Mouse (Mus musculus) hindbrain, embryonic 16.5 days (tissue): Measurements from ENCODE around the gene Tmed1. TPM values are rescaled to one million over a fixed set of nuclear protein-coding genes. Genes with fewer than 3 reads are reported as not detected.

Experiments used
- ATAC-seq: fragments of 200-750 bp; cut with Nextera tagmentation; 2 replicates; pipeline ENCODE4 v1.8.0; 2017; ENCODE audit warnings: moderate TSS enrichment, moderate library complexity
- H3K27ac ChIP-seq: fragments of 300-500 bp; sonication (generic); 2 replicates; pipeline ENCODE4 v1.5.1; 2014; ENCODE audit warnings: low read depth, mild to moderate bottlenecking, control low read depth, low read length, moderate library complexity
- H3K27me3 ChIP-seq: fragments of 300-500 bp; sonication (generic); replicated peaks from 2 replicates; pipeline ENCODE4 v1.6.1; 2014; ENCODE audit warnings: low read length; ENCODE audit not compliant: control insufficient read depth, insufficient read depth
- H3K36me3 ChIP-seq: fragments of 300-500 bp; sonication (generic); 2 replicates; pipeline ENCODE4 v1.6.1; 2014; ENCODE audit warnings: mild to moderate bottlenecking, low read length, moderate library complexity, mixed read lengths; ENCODE audit not compliant: control insufficient read depth, insufficient read depth
- H3K4me1 ChIP-seq: fragments of 300-500 bp; sonication (generic); 2 replicates; pipeline ENCODE4 v1.6.1; 2014; ENCODE audit warnings: low read depth, low read length; ENCODE audit not compliant: control insufficient read depth, insufficient read depth
- H3K4me2 ChIP-seq: fragments of 300-500 bp; sonication (generic); 2 replicates; pipeline ENCODE4 v1.6.1; 2014; ENCODE audit warnings: mild to moderate bottlenecking, low read length, control low read depth, moderate library complexity
- H3K4me3 ChIP-seq: fragments of 300-500 bp; sonication (generic); 2 replicates; pipeline ENCODE4 v1.5.1; 2014; ENCODE audit warnings: mild to moderate bottlenecking, low read length, control low read depth, moderate library complexity
- H3K9ac ChIP-seq: fragments of 300-500 bp; sonication (generic); 2 replicates; pipeline ENCODE4 v1.6.1; 2014; ENCODE audit warnings: low read depth, mild to moderate bottlenecking, control low read depth, low read length, moderate library complexity
- H3K9me3 ChIP-seq: fragments of 300-500 bp; sonication (generic); 2 replicates; pipeline ENCODE4 v1.6.1; 2014; ENCODE audit warnings: mild to moderate bottlenecking, low read length, moderate library complexity; ENCODE audit not compliant: control insufficient read depth
- whole genome bisulfite sequencing: fragments of 180-500 bp; shearing (Covaris S2); extraction: QIAGEN DNeasy Blood & Tissue Kit; methylation state at CpG from one replicate; pipeline ENCODE4 v1.1.7; 2014; 5-methylcytosine and 5-hydroxymethylcytosine counted together
- microRNA-seq: library from miRNA; unstranded; fragments of <30 nt; microRNA quantifications from one replicate; pipeline ENCODE4, GENCODE M21; 2017
- polyA plus RNA-seq: library from polyadenylated mRNA; unstranded; fragments of >200 nt; fragmentation: Nextera tagmentation; extraction: Ambion mirVana; gene quantifications from 2 replicates; pipeline ENCODE4 v1.2.1, GENCODE M21; 2015

Gene Tmed1
- polyA plus RNA-seq, 1 experiment from 2014 or later: 64.3 TPM

DNA sequence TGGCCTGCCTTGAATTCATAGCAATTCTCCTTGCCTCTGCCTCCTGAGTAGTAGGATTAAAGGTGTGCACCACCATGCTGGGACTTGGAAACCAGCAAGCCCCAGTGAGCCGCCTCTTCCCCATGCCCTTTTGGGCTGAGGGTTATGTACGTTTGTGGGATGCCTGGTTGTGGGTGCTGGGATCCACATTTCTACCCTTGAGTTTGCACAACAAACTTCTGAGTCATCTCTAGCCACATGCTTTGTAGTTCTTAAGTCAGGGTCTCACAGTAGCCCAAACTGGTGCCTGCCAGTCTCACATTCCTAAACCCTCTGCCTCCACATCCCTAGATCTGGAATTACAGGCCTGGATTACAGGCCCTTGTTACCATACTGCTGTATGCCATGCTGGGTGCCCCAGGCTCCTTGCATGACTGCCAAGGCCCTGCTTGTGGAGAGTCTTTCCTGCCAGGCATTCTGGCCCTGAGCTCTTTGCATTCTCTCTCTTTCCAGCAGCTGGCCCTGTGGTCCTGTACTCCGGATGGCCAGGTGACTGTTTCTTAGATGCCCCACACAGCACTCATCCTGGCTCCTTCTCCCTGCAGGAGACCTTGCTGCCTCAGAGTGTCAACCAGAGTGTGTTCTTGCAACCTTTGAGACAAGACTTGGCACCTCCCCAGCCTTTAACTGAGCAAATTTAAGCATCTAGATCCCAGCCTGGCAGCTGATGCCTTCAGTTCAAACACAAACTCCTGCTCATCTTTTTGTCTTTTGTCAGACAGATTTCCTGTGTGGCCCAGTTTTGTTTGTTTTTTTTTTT is 46.1 kb downstream of the Tmed1 start:
- Histone ChIP-seq H3K4me2 (no peak overlapping the region), H3K4me3 (no peak overlapping the region), H3K9ac (no peak overlapping the region), H3K27me3 (no peaks in the 10 kb centered on the region), H3K9me3 (no peaks in the 10 kb centered on the region), H3K36me3 (peaks cover 14% of the 10 kb centered on the region), H3K4me1 (peaks cover 2% of the 10 kb centered on the region; the same call in 1 of the 2 replicates), H3K27ac (no peak overlapping the region)
- 89% methylated on average over 3 of the region's 3 CpGs for WGBS
- ATAC-seq: no peak

DNA sequence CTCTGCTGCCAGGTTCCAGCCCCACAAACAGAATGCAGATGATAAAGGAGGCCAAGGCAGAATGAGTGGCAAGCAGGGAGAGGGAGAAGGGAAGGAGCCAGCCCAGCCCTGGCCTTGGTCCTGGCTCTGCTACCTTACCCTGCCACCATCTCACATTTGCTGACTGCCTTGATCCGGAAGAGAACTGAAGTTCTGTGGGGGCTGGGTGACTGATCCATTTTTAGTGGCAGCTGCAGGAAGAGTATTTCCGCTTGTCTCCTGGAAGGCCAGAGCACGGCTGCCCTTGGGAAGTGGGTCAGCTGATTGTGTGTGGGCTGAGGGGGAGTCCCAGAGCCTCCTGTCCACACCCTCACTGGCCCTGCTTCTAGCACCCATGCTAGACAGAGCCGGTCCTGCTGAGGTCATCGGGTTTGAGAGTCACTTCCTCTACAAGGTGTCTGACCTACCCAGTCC is 46.9 kb downstream of the Tmed1 start:
- no peak overlapping the region for H3K4me3 ChIP-seq
- WGBS: 71% methylated on average over 5 of the region's 5 CpGs
- ATAC-seq: peak; percentile 48; the same call in 1 of the 2 replicates
- peaks cover 9% of the 10 kb centered on the region; the same call in 1 of the 2 replicates for H3K36me3 ChIP-seq
- no peaks in the 10 kb centered on the region for H3K9me3 ChIP-seq
- no peak overlapping the region for H3K4me2 ChIP-seq
- peaks cover 2% of the 10 kb centered on the region; the same call in 1 of the 2 replicates for H3K4me1 ChIP-seq
- H3K9ac ChIP-seq: no peak overlapping the region
- no peak overlapping the region; the same call in 1 of the 2 replicates for H3K27ac ChIP-seq
- H3K27me3 ChIP-seq: no peaks in the 10 kb centered on the region

DNA sequence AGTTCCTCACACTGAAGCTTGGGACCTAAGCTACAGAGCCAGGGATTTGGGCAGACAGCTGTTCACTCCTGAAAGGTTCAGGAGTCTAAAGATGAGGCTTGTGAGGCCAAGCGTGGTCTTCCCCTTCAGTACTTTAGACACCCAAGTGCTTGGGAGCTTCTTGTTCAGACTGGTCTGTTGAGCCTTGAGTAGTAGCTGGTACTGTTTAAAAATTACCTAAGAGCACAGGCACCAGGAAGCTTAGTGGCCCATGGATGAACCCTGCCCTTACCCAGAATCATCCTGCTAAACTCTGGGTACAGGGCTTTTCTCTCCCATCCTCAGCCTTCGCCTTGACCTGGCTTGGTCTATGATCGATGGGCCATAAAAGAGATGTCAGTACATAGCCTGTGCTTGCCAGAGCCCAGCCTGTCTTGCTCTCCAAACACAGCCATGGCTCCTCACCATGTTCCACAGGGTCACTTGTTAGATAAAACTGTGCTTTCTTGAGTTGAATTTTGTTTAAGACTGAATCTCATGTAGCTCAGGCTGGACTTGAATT is 49.6 kb downstream of the Tmed1 start:
- Histone ChIP-seq H3K4me3 (no peak overlapping the region), H3K9ac (no peak overlapping the region), H3K4me1 (peaks cover 2% of the 10 kb centered on the region; the same call in 1 of the 2 replicates), H3K36me3 (no peaks in the 10 kb centered on the region), H3K27me3 (no peaks in the 10 kb centered on the region), H3K4me2 (no peak overlapping the region), H3K27ac (no peak overlapping the region), H3K9me3 (no peaks in the 10 kb centered on the region)
- no peak for ATAC-seq
- WGBS: 97% methylated on average over 3 of the region's 3 CpGs

DNA sequence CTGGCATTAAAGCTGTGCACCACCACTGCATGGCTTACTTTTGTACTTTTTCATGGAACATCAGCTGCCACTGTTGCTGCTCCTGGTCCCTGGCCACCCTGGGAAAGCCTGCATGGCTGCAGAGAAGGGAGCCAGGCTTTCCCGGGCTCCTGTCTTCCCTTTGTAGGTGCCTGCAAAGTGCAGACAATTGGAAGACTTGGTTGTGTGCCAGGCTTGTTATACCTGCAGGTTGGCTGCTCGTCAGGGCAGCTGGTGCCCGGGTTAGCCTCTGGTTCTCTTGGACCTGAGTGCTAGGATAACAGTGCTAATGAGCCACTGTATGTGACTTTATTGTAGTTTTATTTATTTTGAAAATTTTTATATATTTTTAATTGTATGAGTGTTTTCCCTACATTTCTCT is 51.2 kb downstream of the Tmed1 start:
- H3K4me1 ChIP-seq: peaks cover 2% of the 10 kb centered on the region; the same call in 1 of the 2 replicates
- no peak overlapping the region for H3K27ac ChIP-seq
- ATAC-seq: no peak
- H3K4me3 ChIP-seq: no peak overlapping the region
- no peak overlapping the region for H3K9ac ChIP-seq
- 79% methylated on average over 3 of the region's 3 CpGs for WGBS
- no peaks in the 10 kb centered on the region for H3K9me3 ChIP-seq
- no peak overlapping the region for H3K4me2 ChIP-seq
- no peaks in the 10 kb centered on the region for H3K36me3 ChIP-seq
- no peaks in the 10 kb centered on the region for H3K27me3 ChIP-seq

Small RNA genes within 50 kb of the gene (microRNA-seq; reads per million reads assigned to microRNA genes)
- not detected for gene Mir199a-1

Other genes with a start within 250 kb of the Tmed1 start
- 52.6 and 52.8 TPM in 2 replicates for gene Atg4d, start 245.0 kb downstream of the Tmed1 start, polyA plus RNA-seq
- 14.5 and 16.8 TPM in 2 replicates for gene Kri1, start 222.3 kb downstream of the Tmed1 start, polyA plus RNA-seq
- 121 and 138 TPM in 2 replicates for gene Cdkn2d, start 218.8 kb downstream of the Tmed1 start, polyA plus RNA-seq
- 2.8 and 2.9 TPM in 2 replicates for gene Ap1m2, start 197.9 kb downstream of the Tmed1 start, polyA plus RNA-seq
- gene Slc44a2, start 189.6 kb downstream of the Tmed1 start, polyA plus RNA-seq: 63.9 and 78.0 TPM in 2 replicates
- 186 and 210 TPM in 2 replicates for gene Ilf3, start 142.4 kb downstream of the Tmed1 start, polyA plus RNA-seq
- 50.3 and 53.7 TPM in 2 replicates for gene Qtrt1, start 98.4 kb downstream of the Tmed1 start, polyA plus RNA-seq
- gene Dnm2, start 85.3 kb downstream of the Tmed1 start, polyA plus RNA-seq: 61.9 and 69.2 TPM in 2 replicates
- 1.6 and 2.5 TPM in 2 replicates for gene AB124611, start 15.9 kb upstream of the Tmed1 start, polyA plus RNA-seq
- 15.8 and 25.4 TPM in 2 replicates for gene Carm1, start 36.6 kb upstream of the Tmed1 start, polyA plus RNA-seq
- 51.8 and 53.4 TPM in 2 replicates for gene Timm29, start 82.5 kb upstream of the Tmed1 start, polyA plus RNA-seq
- gene Yipf2, start 82.6 kb upstream of the Tmed1 start, polyA plus RNA-seq: 25.6 and 26.1 TPM in 2 replicates
- gene Smarca4, start 105.9 kb upstream of the Tmed1 start, polyA plus RNA-seq: 109 and 130 TPM in 2 replicates
- gene Ldlr, start 213.2 kb upstream of the Tmed1 start, polyA plus RNA-seq: 15.6 and 17.5 TPM in 2 replicates